Mouse (Mus musculus): Measurements from ENCODE around the gene Fam208b.
"Not testable (repeated sequence)": the region's sequence is repeated elsewhere in the genome, so short reads cannot be mapped to it uniquely, and the experiment has no call there.

Fam208b gene

DNA sequence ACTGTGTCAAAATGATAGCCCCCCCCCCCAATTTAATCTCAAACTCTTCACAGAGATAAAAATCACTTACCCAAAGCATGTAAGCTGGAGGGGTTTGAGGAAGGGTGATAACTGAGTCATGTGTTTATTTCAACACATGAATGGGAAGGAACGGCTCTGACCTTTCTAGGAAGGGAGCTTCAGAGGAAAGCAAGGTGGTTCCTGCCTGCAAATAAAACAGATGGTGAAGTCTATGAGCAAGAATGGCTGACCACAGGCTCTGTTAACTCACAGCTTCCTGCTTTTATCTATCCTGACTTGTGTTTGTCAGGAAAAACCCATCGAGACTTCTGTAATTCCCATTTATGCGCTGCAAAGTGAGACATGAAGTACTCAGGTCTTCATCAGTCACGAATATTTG is 91.6 kb downstream of the Fam208b start:
- DNase-seq (ENCODE audit: low read depth, low spot score): not testable (repeated sequence)
